10 mouse cellular contexts compared by ENCODE assay signal in genomic region chr7:115218596-115219180, GRCm38 (mm10).
DNase-seq lines count a peak whose midpoint lies in the region; ATAC-seq and TF ChIP-seq lines count a peak whose summit lies in the region.
"Had no signal": no experiment of that assay in that cellular context is flagged by ENCODE, and none has a peak within 500 bp of the region (broad histone marks: within the 10 kb centered on the region; RNA-seq: fewer than 3 reads in every experiment).

No protein-coding gene starts in this region.

- H3K27ac ChIP-seq in kidney, embryonic 15.5 days, result no peak overlapping the region
- peak overlapping the region; percentile 75 for H3K27ac ChIP-seq in forebrain, embryonic 10.5 days
- no peak overlapping the region for H3K27ac ChIP-seq in left cerebral cortex, adult 2 months
- H3K27ac ChIP-seq: liver, embryonic 13.5 days had no signal

- H3K9ac ChIP-seq in kidney, embryonic 15.5 days, result no peak overlapping the region
- H3K9ac ChIP-seq: liver, embryonic 13.5 days had no signal

- WGBS in kidney, embryonic 15.5 days, result 25% methylated on average over 13 of the region's 13 CpGs
- WGBS in forebrain, embryonic 10.5 days, result 35% methylated on average over 13 of the region's 13 CpGs

- H3K4me2 ChIP-seq in kidney, embryonic 15.5 days, result no peak overlapping the region
- H3K4me2 ChIP-seq: liver, embryonic 13.5 days had no signal

- no peak for ATAC-seq in kidney, embryonic 15.5 days (replicated peaks; ENCODE audit: low FRiP score)
- no peak for ATAC-seq in inflammation-experienced regulatory T-cells, adult 6 months
- ATAC-seq: Patski had no signal

- H3K36me3 ChIP-seq in kidney, embryonic 15.5 days, result no peaks in the 10 kb centered on the region
- no peaks in the 10 kb centered on the region for H3K36me3 ChIP-seq in forebrain, embryonic 10.5 days (replicated peaks)
- H3K36me3 ChIP-seq: liver, embryonic 13.5 days had no signal

- peaks cover 22% of the 10 kb centered on the region; the same call in 1 of the 2 replicates for H3K27me3 ChIP-seq in kidney, embryonic 15.5 days
- H3K27me3 ChIP-seq in forebrain, embryonic 10.5 days (ENCODE audit: poor library complexity, severe bottlenecking), result peaks cover 37% of the 10 kb centered on the region
- H3K27me3 ChIP-seq: liver, embryonic 13.5 days; Patski had no signal

- H3K4me3 ChIP-seq in kidney, embryonic 15.5 days (replicated peaks), result no peak overlapping the region
- no peak overlapping the region for H3K4me3 ChIP-seq in forebrain, embryonic 10.5 days
- no peak overlapping the region for H3K4me3 ChIP-seq in left cerebral cortex, adult 2 months
- H3K4me3 ChIP-seq: liver, embryonic 13.5 days had no signal

- no peak for TF ChIP-seq CTCF in left cerebral cortex, adult 2 months (IDR thresholded peaks at IDR 0.05)

- intact Hi-C loops in left cerebral cortex, adult 2 months (cut with DNase I), result no loop called here

- H3K4me1 ChIP-seq in kidney, embryonic 15.5 days, result peaks cover 16% of the 10 kb centered on the region
- peaks cover 39% of the 10 kb centered on the region for H3K4me1 ChIP-seq in forebrain, embryonic 10.5 days
- H3K4me1 ChIP-seq: liver, embryonic 13.5 days had no signal

- peak; percentile 5 to 17 for DNase-seq in kidney, postnatal 36 days
- DNase-seq in forebrain, embryonic 10.5 days (ENCODE audit: extremely low spot score, low spot score), result peak; percentile 33
- peak; percentile 39 for DNase-seq in heart, postnatal 4 days
- DNase-seq in naive thymus-derived CD4-positive, alpha-beta T cell, adult 2 months (ENCODE audit: low read depth), result peak; percentile 8
- no peak for DNase-seq in left cerebral cortex, adult 2 months (ENCODE audit: extremely low spot score in 1 of 2, low spot score in 2 of 2)
- DNase-seq in yolk sac, embryonic 10.5 days (ENCODE audit: low spot score), result no peak
- DNase-seq: liver, embryonic 13.5 days had no signal

- H3K9me3 ChIP-seq in kidney, embryonic 15.5 days (replicated peaks), result no peaks in the 10 kb centered on the region
- H3K9me3 ChIP-seq in forebrain, embryonic 10.5 days, result no peaks in the 10 kb centered on the region
- H3K9me3 ChIP-seq: liver, embryonic 13.5 days had no signal

Comparison
In these comparisons a context has a peak if more than half of its experiments do, and no peak if none do; other contexts are left out.
1. DNase-seq: peak in kidney, postnatal 36 days (2 of 2), forebrain, embryonic 10.5 days (single experiment), heart, postnatal 4 days (single experiment) and naive thymus-derived CD4-positive, alpha-beta T cell, adult 2 months (single experiment); none in left cerebral cortex, adult 2 months (0 of 2) and yolk sac, embryonic 10.5 days (single experiment).